Mouse (Mus musculus) heart, adult 2 months (tissue): ENCODE measurements around the gene Smox.

Experiments used
- CTCF ChIP-seq: fragments of 200-600 bp; IDR thresholded peaks from 2 replicates; pipeline ENCODE4 v1.8.1; 2022; ENCODE audit warnings: antibody characterized with exemption, mild to moderate bottlenecking, moderate library complexity
- EP300 ChIP-seq: fragments of 200-500 bp; IDR thresholded peaks from 2 replicates; pipeline ENCODE4 v1.6.1; 2011; ENCODE audit warnings: low read depth, low read length, control low read depth; ENCODE audit not compliant: insufficient read depth

DNA sequence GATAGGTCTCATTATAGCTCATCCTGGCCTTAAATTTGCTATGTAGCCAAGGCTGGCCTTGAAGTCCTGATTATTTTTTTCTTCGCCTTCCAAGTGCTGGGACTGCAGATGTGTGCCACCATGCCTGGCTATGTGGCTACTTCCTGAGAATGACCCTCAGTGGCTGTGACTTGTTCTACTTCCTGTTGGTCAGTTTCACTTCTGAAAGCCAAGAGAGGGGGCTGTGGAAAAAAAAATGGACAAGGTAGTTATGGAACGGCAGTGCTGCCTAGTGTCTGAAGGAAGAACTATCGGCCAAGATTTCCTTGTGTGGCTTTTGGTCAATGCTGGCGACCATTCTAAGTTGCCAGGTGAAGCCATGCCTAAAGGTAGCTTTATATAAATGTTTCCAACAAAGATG is 26.3 kb downstream of the Smox start:
- TF ChIP-seq EP300 (no peak), CTCF (no peak)
